Mouse (Mus musculus) CD8-positive naive resting alpha-beta T cell, adult 2 months (primary cell): Measurements from ENCODE around the gene Lrriq4.
"Not testable (repeated sequence)": the region's sequence is repeated elsewhere in the genome, so short reads cannot be mapped to it uniquely, and the experiment has no call there.

ENCODE experiments used
- DNase-seq, 2 experiments: peaks; one replicate each; pipeline ENCODE4 v3.0.0; 2022; ENCODE audit warnings: low read depth in 2 of 2, low spot score in 2 of 2

The Lrriq4 gene

GRCm38 (mm10) chr3:30658486-30658885 is 14.2 kb downstream of the Lrriq4 start:
- no peak for DNase-seq

- no peak for DNase-seq
Observed at GRCm38 (mm10) chr3:30683190-30683589, 38.9 kb downstream of the Lrriq4 start.

- no peak for DNase-seq
Observed at GRCm38 (mm10) chr3:30687216-30687615, 42.9 kb downstream of the Lrriq4 start.

- no peak for DNase-seq
Observed at GRCm38 (mm10) chr3:30690976-30691375, 46.7 kb downstream of the Lrriq4 start.

DNA sequence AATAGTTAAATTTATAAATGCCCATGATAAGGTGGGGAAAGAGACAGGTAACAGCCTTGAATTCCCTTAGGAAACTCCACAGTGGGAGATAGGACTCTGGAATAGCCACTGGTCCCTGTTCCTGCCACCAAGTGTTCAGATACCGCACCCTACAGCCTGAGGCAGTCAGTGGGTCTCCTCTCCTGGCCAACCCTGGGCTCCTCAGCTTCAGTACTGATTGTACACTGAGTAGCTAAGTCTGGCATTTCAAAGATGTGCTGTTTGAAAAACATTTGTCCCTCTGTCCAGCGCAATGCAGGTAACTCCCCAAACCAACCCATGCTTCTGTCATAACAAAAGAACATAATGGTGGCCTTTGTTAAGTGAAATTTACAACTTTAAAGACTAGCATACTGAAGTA is 51.4 kb downstream of the Lrriq4 start:
- DNase-seq = no peak

- DNase-seq = no peak
Observed at GRCm38 (mm10) chr3:30696346-30696745, 52.0 kb downstream of the Lrriq4 start.

GRCm38 (mm10) chr3:30697891-30698290 is 53.6 kb downstream of the Lrriq4 start:
- DNase-seq = no peak

GRCm38 (mm10) chr3:30699711-30700505 is 55.6 kb downstream of the Lrriq4 start, which contains the start of gene Lrrc31:
Gene Lrrc31 (minus strand): TSS chr3:30699843.
- not testable (repeated sequence) for DNase-seq

DNA sequence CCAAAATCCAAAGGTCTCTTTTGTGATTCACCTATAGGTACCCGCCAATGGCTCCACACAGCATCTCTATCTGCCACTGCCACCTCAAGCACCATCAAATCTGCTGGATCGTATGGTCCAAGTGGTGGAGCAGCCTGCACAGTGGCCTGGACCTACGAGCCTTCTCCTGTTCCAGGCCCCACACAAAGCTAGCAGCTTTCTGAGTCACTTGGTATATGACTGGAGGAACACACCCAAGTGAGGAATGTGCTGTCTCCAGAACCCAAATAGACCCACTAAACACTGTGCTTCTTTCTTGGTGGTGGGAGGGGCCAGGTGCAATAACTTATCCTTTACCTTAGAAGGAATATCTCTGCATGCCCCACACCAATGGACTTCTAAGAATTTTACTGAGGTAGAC is 61.7 kb downstream of the Lrriq4 start:
- DNase-seq = no peak

GRCm38 (mm10) chr3:30706614-30707276 is 62.4 kb downstream of the Lrriq4 start:
- no peak for DNase-seq

DNA sequence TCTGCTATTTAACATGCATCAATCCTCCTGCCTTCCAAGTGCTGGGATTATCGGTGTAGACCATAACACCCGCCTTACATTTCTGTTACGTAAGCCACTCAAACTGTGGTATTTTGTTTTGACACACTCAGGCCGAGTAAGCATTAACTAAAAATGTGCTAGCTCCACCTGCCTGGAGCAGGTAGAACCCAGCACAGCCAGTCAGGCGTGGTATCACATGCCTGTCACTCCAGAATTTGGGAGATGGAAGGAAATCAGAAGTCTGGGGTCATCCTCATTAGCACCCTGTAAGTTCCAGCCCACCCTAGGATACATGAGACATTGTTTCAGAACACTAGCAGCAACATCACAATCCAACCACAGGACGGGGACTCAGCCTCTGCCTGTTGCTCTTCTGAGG is 65.9 kb downstream of the Lrriq4 start:
- DNase-seq = no peak

- no peak for DNase-seq
Observed at GRCm38 (mm10) chr3:30713334-30713733, 69.0 kb downstream of the Lrriq4 start.

- no peak for DNase-seq
Observed at GRCm38 (mm10) chr3:30718649-30719048, 74.3 kb downstream of the Lrriq4 start.
